Mouse (Mus musculus) heart, embryonic 16.5 days (tissue): ENCODE data around the gene Lrrc31. TPM values are rescaled to one million over a fixed set of nuclear protein-coding genes. Genes with fewer than 3 reads are reported as not detected.

Experiments used
- polyA plus RNA-seq: library from polyadenylated mRNA; unstranded; fragments of >200 nt; fragmentation: Nextera tagmentation; extraction: Ambion mirVana; gene quantifications from 2 replicates; pipeline ENCODE4 v1.2.1, GENCODE M21; 2015

Lrrc31 gene
- polyA plus RNA-seq, 1 experiment from 2014 or later: 0.13 TPM

Other genes with a start within 250 kb of the Lrrc31 start
- 12.7 and 17.4 TPM in 2 replicates for gene Mecom, start 151.8 kb downstream of the Lrrc31 start, polyA plus RNA-seq
- not detected in 2 replicates for gene Actrt3, start 99.9 kb downstream of the Lrrc31 start, polyA plus RNA-seq
- gene Mynn, start 97.8 kb downstream of the Lrrc31 start, polyA plus RNA-seq: 21.5 and 28.4 TPM in 2 replicates
- not detected in 2 replicates for gene Lrriq4, start 55.3 kb downstream of the Lrrc31 start, polyA plus RNA-seq
- 0.88 and 1.1 TPM in 2 replicates for gene Lrrc34, start 52.0 kb downstream of the Lrrc31 start, polyA plus RNA-seq
- gene Samd7, start 46.5 kb upstream of the Lrrc31 start, polyA plus RNA-seq: not detected in 2 replicates
- gene Sec62, start 93.0 kb upstream of the Lrrc31 start, polyA plus RNA-seq: 38.9 and 45.8 TPM in 2 replicates
- 1.7 and 2.5 TPM in 2 replicates for gene Gpr160, start 156.1 kb upstream of the Lrrc31 start, polyA plus RNA-seq